Mouse (Mus musculus): ENCODE measurements around the gene Pla2g7.

DNA sequence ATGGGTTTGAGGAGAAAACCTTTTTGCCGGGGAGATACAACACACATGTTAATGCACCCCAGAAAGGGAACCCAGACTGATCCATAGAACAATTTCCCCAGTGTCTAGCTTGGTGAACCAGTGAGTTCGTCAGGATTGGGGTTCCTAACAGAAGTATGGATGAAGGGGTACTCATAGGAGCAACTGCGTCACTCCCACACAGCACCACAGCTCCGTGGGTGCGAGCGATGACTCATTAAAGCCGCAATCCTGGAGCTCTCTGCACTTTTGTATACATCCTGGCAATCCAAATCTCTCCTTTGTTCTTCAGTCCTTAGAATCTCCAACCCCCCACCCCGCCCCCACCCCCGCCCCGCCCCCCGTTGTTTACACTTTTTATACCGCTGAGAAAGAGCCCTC is 306 bp upstream of the Pla2g7 start:
- TF ChIP-seq EP300 (IDR thresholded peaks at IDR 0.05; ENCODE audit: insufficient read depth, low read depth, low read length) (no peak), CTCF (IDR thresholded peaks at IDR 0.05; ENCODE audit: low read depth, low read length) (no peak)
